Mouse (Mus musculus): ENCODE results near the gene Rassf5.
A peak's percentile ranks its signal among the peaks of the same experiment; 100 is the strongest.
"Not testable (repeated sequence)": the region's sequence is repeated elsewhere in the genome, so short reads cannot be mapped to it uniquely, and the experiment has no call there.

Rassf5 gene

GRCm38 (mm10) chr1:131175189-131175588 lies 69.9 kb downstream of the Rassf5 start:
- no peak for DNase-seq

GRCm38 (mm10) chr1:131174299-131174861 lies 70.7 kb downstream of the Rassf5 start:
- no peak for DNase-seq

GRCm38 (mm10) chr1:131173809-131174208 lies 71.2 kb downstream of the Rassf5 start:
- no peak for DNase-seq

- DNase-seq: no peak
These were observed 72.1 kb downstream of the Rassf5 start for GRCm38 (mm10) chr1:131173001-131173400.

GRCm38 (mm10) chr1:131167612-131168011 lies 77.4 kb downstream of the Rassf5 start:
- DNase-seq: no peak

- DNase-seq: no peak
These were observed 80.6 kb downstream of the Rassf5 start for GRCm38 (mm10) chr1:131164427-131164826.

GRCm38 (mm10) chr1:131161091-131161490 lies 84.0 kb downstream of the Rassf5 start:
- no peak for DNase-seq

GRCm38 (mm10) chr1:131159573-131160327 lies 85.3 kb downstream of the Rassf5 start:
- DNase-seq: not testable (repeated sequence)

GRCm38 (mm10) chr1:131155456-131155855 lies 89.6 kb downstream of the Rassf5 start:
- DNase-seq: no peak

- peak; percentile 86 to 90 for DNase-seq
These were observed 91.9 kb downstream of the Rassf5 start, which contains the start of gene Eif2d for GRCm38 (mm10) chr1:131153018-131153629. Eif2d (plus strand) TSS chr1:131153181.

GRCm38 (mm10) chr1:131149496-131149895 lies 95.6 kb downstream of the Rassf5 start:
- DNase-seq: no peak

- no peak for DNase-seq
These were observed 98.9 kb downstream of the Rassf5 start for GRCm38 (mm10) chr1:131146181-131146614.

- DNase-seq: not testable (repeated sequence)
These were observed 99.8 kb downstream of the Rassf5 start for GRCm38 (mm10) chr1:131145222-131145621.

GRCm38 (mm10) chr1:131142472-131142871 lies 102.6 kb downstream of the Rassf5 start:
- no peak for DNase-seq

GRCm38 (mm10) chr1:131141449-131141848 lies 103.6 kb downstream of the Rassf5 start:
- DNase-seq: no peak

GRCm38 (mm10) chr1:131139102-131140095 lies 105.7 kb downstream of the Rassf5 start:
- DNase-seq: no peak

GRCm38 (mm10) chr1:131138191-131139016 lies 106.7 kb downstream of the Rassf5 start, which contains the start of gene Dyrk3:
Dyrk3 (minus strand) TSS chr1:131138340.
- DNase-seq: peak; percentile 87 to 88

- DNase-seq: peak in 1 of 2 experiments; percentile 15
These were observed 107.3 kb downstream of the Rassf5 start for GRCm38 (mm10) chr1:131137717-131138118.

GRCm38 (mm10) chr1:131137111-131137510 lies 107.9 kb downstream of the Rassf5 start:
- DNase-seq: no peak

- DNase-seq: no peak
These were observed 109.0 kb downstream of the Rassf5 start for GRCm38 (mm10) chr1:131135960-131136629.

GRCm38 (mm10) chr1:131134942-131135522 lies 110.0 kb downstream of the Rassf5 start:
- DNase-seq: peak; percentile 42 to 55
